Mouse (Mus musculus): ENCODE data around the gene Msh5. TPM values are rescaled to one million over a fixed set of nuclear protein-coding genes. Genes with fewer than 3 reads are reported as not detected.

Gene Msh5
- polyA plus RNA-seq, 1 experiment: 10.9 TPM

DNA sequence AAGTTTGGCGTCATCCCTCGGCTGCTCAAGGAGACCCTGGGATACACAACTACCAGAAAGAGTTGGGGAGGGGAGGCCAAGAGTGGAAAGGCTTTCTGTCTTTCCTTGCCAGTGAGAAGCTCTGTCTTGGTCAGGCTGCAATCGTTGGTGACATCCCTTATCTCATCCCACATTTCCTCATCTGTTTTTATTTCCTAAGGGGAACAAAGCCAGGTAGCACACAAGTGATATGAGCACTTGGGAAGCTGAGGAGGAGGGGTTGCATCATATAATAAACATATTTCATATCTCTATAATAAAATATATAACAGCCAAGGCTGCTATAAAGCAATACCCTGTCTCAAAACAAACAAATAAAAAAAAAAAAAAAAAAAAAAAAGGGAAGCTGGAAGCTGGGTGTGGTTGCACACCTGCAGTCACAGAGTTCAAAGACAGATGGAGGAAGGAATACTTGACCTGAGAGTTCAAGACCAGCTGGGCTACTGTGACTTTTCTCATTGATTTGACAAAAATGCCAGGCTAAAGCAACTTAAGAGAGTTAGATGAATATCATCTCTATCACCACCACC lies 37.5 kb upstream of the Msh5 start:
- TF ChIP-seq FLI1 (IDR thresholded peaks at IDR 0.05; ENCODE audit: low read length) (no peak), GATA1 (IDR thresholded peaks at IDR 0.05; ENCODE audit: borderline replicate concordance, low read length) (no peak)
- no peaks in the 10 kb centered on the region for H3K27me3 ChIP-seq (replicated peaks)
- H3K4me1 ChIP-seq: peaks cover 87% of the 10 kb centered on the region

GRCm38 (mm10) chr17:35082841-35083576 lies 36.5 kb upstream of the Msh5 start:
- Histone ChIP-seq H3K4me1 (peaks cover 95% of the 10 kb centered on the region), H3K4me3 (replicated peaks) (peak overlapping the region; percentile 93), H3K27me3 (replicated peaks) (no peaks in the 10 kb centered on the region), H3K36me3 (replicated peaks; ENCODE audit: low read length) (peaks cover 60% of the 10 kb centered on the region), H3K9me3 (no peaks in the 10 kb centered on the region)
- TF ChIP-seq GATA1 (IDR thresholded peaks at IDR 0.05; ENCODE audit: borderline replicate concordance, low read length): no peak
- TF ChIP-seq FLI1 (IDR thresholded peaks at IDR 0.05; ENCODE audit: low read length): no peak

More for the DNA sequence above, 37.5 kb upstream of the Msh5 start:
- H3K36me3 ChIP-seq (replicated peaks; ENCODE audit: low read length): peaks cover 50% of the 10 kb centered on the region
- H3K9me3 ChIP-seq: no peaks in the 10 kb centered on the region
- peak overlapping the region; percentile 93 for H3K4me3 ChIP-seq (replicated peaks)

DNA sequence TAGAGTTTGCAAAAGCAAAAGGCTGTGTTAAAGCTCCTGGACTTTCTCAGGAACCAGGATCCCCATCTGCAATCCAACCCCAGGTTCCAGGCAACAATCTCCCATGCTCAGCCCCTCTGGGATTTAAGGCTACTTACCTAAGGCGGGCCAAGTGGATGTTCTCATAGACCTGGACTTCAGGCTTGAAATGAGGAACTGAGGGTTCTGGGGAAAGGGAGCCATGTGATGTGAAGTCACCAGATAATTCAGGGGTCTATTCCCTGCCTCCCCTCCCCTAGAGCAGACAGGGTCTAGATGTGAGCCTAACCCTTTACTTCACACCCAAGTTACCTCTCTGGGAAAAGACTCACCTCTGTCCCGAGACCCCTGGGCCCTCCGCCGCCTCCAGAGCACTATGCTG lies 34.2 kb upstream of the Msh5 start:
- Histone ChIP-seq H3K27me3 (replicated peaks) (no peaks in the 10 kb centered on the region), H3K4me1 (peaks cover 98% of the 10 kb centered on the region), H3K9me3 (no peaks in the 10 kb centered on the region), H3K4me3 (replicated peaks) (peak overlapping the region; percentile 80), H3K36me3 (replicated peaks; ENCODE audit: low read length) (peaks cover 77% of the 10 kb centered on the region)
- TF ChIP-seq GATA1 (IDR thresholded peaks at IDR 0.05; ENCODE audit: borderline replicate concordance, low read length): no peak
- TF ChIP-seq FLI1 (IDR thresholded peaks at IDR 0.05; ENCODE audit: low read length): no peak

GRCm38 (mm10) chr17:35080248-35080647 lies 33.7 kb upstream of the Msh5 start:
- 0 out of 2 replicates have a peak, but pooled peaks cover 3% of the 10 kb centered on the region for H3K9me3 ChIP-seq
- peaks cover 96% of the 10 kb centered on the region for H3K4me1 ChIP-seq
- peak overlapping the region; percentile 48 for H3K4me3 ChIP-seq (replicated peaks)
- H3K36me3 ChIP-seq (replicated peaks; ENCODE audit: low read length): peaks cover 79% of the 10 kb centered on the region
- no peaks in the 10 kb centered on the region for H3K27me3 ChIP-seq (replicated peaks)
- no peak for TF ChIP-seq GATA1 (IDR thresholded peaks at IDR 0.05; ENCODE audit: borderline replicate concordance, low read length)
- TF ChIP-seq FLI1 (IDR thresholded peaks at IDR 0.05; ENCODE audit: low read length): no peak

DNA sequence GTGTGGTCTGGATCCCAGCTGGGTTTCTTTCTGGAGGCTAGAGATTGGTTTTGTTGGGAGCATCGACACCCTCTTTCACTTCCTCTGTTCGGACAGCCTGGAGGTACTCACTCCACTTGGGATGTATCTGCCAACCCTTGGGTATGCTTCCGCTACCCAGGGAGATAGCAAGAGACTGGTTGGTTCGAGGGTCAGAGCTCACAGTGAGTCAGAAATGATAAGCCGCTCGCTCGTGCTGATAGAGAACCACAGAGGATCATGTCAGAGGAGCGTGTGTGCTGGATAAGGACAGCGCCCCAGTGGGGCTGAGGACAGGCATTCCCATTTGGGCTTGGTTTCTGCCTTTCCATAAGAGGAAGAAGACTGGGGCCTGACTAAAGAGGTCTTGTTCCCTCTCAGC lies 33.2 kb upstream of the Msh5 start:
- Histone ChIP-seq H3K4me3 (replicated peaks) (peak overlapping the region; percentile 48), H3K27me3 (replicated peaks) (no peaks in the 10 kb centered on the region), H3K36me3 (replicated peaks; ENCODE audit: low read length) (peaks cover 81% of the 10 kb centered on the region), H3K9me3 (0 out of 2 replicates have a peak, but pooled peaks cover 3% of the 10 kb centered on the region), H3K4me1 (peaks cover 96% of the 10 kb centered on the region)
- TF ChIP-seq FLI1 (IDR thresholded peaks at IDR 0.05; ENCODE audit: low read length) (no peak), GATA1 (IDR thresholded peaks at IDR 0.05; ENCODE audit: borderline replicate concordance, low read length) (no peak)

DNA sequence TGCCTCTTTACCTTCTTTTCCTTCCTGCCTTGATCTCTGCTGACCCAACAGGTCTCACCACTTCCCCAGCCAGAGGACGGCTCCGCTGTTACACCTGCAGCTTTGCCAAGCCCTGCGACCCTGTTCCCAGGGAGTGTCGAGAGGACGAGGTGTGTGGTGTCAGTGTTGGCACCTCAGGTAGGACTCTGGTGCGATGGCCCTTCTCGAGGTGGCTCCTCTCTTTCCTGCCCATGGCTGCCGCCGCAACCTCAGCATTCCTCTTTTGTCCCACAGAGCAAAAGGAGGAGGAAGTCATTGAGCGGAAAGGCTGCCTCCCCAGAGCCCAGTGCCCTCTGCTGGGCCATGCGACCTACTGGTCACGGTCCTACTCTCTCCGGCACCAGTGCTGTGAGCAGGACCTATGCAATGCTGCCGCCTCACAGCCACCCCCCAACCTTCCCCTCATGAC lies 31.3 kb upstream of the Msh5 start, which contains the start of gene Ly6g6d:
Ly6g6d (minus strand) TSS at position 280 of the 448 bp plus-strand sequence.
- peak within 1 kb of the TSS; percentile 86 for H3K4me3 ChIP-seq (replicated peaks)
- TF ChIP-seq GATA1 (IDR thresholded peaks at IDR 0.05; ENCODE audit: borderline replicate concordance, low read length) (no peak), FLI1 (IDR thresholded peaks at IDR 0.05; ENCODE audit: low read length) (no peak)
- H3K4me1 ChIP-seq: peaks cover 90% of the 10 kb centered on the region

DNA sequence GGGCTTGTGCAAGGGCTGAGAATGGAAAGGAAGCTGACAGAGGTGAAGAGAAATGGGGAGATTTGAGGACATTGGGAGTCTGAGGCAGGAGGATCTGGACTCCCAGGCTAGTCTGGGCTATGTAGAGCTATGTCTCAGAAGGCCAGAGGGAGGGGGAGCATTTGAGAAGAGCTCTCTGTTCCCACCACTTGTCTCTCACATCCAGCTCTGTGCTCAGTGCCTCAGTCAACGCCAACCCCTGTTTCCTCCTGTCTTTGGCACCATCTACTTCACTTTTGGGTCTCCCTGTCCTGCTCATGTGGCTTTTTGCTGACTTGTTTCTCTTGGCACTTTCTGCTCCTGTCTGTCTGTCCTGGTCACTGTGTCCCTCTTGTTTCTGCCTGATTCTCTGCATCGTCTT lies 30.7 kb upstream of the Msh5 start:
- peaks cover 77% of the 10 kb centered on the region for H3K36me3 ChIP-seq (replicated peaks; ENCODE audit: low read length)
- peaks cover 91% of the 10 kb centered on the region for H3K4me1 ChIP-seq
- TF ChIP-seq FLI1 (IDR thresholded peaks at IDR 0.05; ENCODE audit: low read length) (no peak), GATA1 (IDR thresholded peaks at IDR 0.05; ENCODE audit: borderline replicate concordance, low read length) (no peak)
- H3K4me3 ChIP-seq (replicated peaks): peak overlapping the region; percentile 66
- H3K27me3 ChIP-seq (replicated peaks): no peaks in the 10 kb centered on the region
- 0 out of 2 replicates have a peak, but pooled peaks cover 3% of the 10 kb centered on the region for H3K9me3 ChIP-seq

More for the DNA sequence above, 31.3 kb upstream of the Msh5 start, which contains the start of gene Ly6g6d:
- Histone ChIP-seq H3K9me3 (0 out of 2 replicates have a peak, but pooled peaks cover 3% of the 10 kb centered on the region), H3K27me3 (replicated peaks) (no peaks in the 10 kb centered on the region), H3K36me3 (replicated peaks; ENCODE audit: low read length) (peaks cover 75% of the 10 kb centered on the region)

DNA sequence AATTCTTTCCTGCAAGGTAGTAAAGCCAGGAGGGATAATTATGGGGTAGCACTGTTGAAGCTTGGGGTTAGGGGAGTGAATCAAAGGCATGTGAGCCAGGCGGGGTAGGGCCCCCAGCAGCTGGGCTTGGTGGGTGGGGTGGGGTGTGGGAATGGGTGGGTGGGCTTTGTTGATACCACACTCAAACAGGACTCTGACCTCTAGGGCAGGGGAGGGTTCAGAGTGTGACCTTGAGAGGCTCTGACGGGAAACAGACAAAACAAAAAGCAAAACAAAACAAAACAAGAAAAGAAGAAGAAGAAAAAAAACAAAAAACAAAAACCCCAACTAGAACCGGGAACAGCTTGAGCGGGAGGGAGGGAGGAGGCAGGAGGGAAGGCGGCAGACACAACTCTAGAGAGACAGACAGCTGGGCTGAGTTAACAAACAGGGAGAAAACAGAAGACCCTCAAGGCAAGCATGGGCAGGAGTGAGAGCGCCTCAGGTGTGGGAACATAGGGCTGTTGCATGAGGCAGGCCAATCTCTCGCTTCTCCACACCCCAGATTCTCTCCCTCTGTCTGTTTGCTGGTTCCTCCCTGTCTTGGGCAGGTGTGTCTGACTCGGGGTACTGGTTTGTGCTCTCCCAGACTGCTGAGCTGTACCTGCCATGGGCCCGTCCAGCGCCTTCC lies 30.1 kb upstream of the Msh5 start, which contains the start of gene Ly6g6e:
Ly6g6e (plus strand) TSS at position 396 of the 670 bp plus-strand sequence.
- Histone ChIP-seq H3K36me3 (replicated peaks; ENCODE audit: low read length) (peaks cover 78% of the 10 kb centered on the region), H3K4me3 (replicated peaks) (peak within 1 kb of the TSS; percentile 86), H3K9me3 (0 out of 2 replicates have a peak, but pooled peaks cover 3% of the 10 kb centered on the region), H3K4me1 (peaks cover 91% of the 10 kb centered on the region), H3K27me3 (replicated peaks) (no peaks in the 10 kb centered on the region)
- TF ChIP-seq FLI1 (IDR thresholded peaks at IDR 0.05; ENCODE audit: low read length) (no peak), GATA1 (IDR thresholded peaks at IDR 0.05; ENCODE audit: borderline replicate concordance, low read length) (no peak)

GRCm38 (mm10) chr17:35074097-35074496 lies 27.6 kb upstream of the Msh5 start:
- TF ChIP-seq GATA1 (IDR thresholded peaks at IDR 0.05; ENCODE audit: borderline replicate concordance, low read length): no peak
- 0 out of 2 replicates have a peak, but pooled peaks cover 3% of the 10 kb centered on the region for H3K9me3 ChIP-seq
- H3K4me3 ChIP-seq (replicated peaks): peak overlapping the region; percentile 42
- H3K36me3 ChIP-seq (replicated peaks; ENCODE audit: low read length): peaks cover 77% of the 10 kb centered on the region
- H3K4me1 ChIP-seq: peaks cover 91% of the 10 kb centered on the region
- peaks cover 4% of the 10 kb centered on the region for H3K27me3 ChIP-seq (replicated peaks)

Data from megakaryocyte, embryonic 14.5 days (primary cell).